Mouse (Mus musculus) Patski (cell line): ENCODE results near the gene Gm13698. TPM values are rescaled to one million over a fixed set of nuclear protein-coding genes. Genes with fewer than 3 reads are reported as not detected.
"Not testable (repeated sequence)": the region's sequence is repeated elsewhere in the genome, so short reads cannot be mapped to it uniquely, and the experiment has no call there.

Source experiments
- ATAC-seq: fragments of 100-300 bp; one replicate; pipeline ENCODE4 v1.8.0; 2021
- CTCF ChIA-PET: fragments of 350-600 bp; sonication (Branson Sonifier 250); formaldehyde crosslinking; loops from one replicate; lab custom pipeline; 2022; ENCODE audit warnings: inconsistent platforms; lab: Charles Lee
- POLR2A ChIA-PET: fragments of 350-600 bp; sonication (Branson Sonifier 250); formaldehyde crosslinking; loops from one replicate; lab custom pipeline; 2022; ENCODE audit warnings: antibody characterized with exemption, inconsistent platforms; lab: Charles Lee
- DNase-seq: peaks from one replicate; pipeline ENCODE4 v3.0.0-alpha.2; 2011; ENCODE audit warnings: low read depth, low spot score
- H3K27me3 ChIP-seq: fragments of 371-371 bp; one replicate; pipeline ENCODE4 v1.5.1; 2021
- CTCF ChIP-seq: fragments of 100-300 bp; IDR thresholded peaks from one replicate; pipeline ENCODE4 v1.5.1; 2021
- in situ Hi-C: fragments of 300-500 bp; cut with MboI; formaldehyde crosslinking; loops from 3 replicates; pipeline ENCODE4 v1.11.1; 2018; ENCODE audit warnings: low pct_unique_long_range_greater_than_20kb, mixed read lengths
- polyA plus RNA-seq: library from polyadenylated mRNA; unstranded; gene quantifications from one replicate; pipeline ENCODE4 v1.2.3, GENCODE M21; 2021

The Gm13698 gene
- polyA plus RNA-seq, 1 experiment from 2014 or later, result 1.3 TPM

DNA sequence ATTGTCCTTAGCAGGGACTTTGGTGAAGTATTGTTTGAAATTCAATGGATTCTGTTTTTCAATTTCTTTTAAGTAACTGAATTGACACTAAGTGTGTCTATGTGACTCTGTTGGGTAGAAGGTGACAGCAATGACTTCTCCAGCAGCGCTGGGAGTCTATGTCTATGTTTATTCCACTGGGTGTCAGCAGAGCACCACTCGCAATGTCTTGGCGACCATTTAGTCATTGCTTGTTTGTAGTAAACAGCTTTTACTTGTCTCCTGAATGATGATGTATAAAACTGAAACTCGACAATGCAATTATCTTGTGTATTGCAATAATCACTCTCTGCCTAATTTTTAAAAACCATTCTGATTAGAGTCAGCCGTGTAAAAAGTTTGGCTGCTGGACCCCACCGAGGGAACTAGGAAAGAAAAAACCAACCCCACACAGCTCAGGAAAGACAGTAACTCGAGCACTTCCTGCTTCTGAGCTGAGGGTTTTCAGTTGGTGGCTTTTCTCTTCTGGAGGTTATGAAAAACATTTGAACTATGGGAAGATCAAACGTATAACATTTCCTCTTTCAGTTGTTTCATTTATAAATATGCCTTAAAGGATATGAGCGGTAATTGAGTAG lies 38.3 kb downstream of the Gm13698 start:
- DNase-seq, ATAC-seq, in situ Hi-C loops, CTCF ChIA-PET, POLR2A ChIA-PET: not testable (repeated sequence)
- peak; percentile 33 for TF ChIP-seq CTCF
- peaks cover 22% of the 10 kb centered on the region for H3K27me3 ChIP-seq

DNA sequence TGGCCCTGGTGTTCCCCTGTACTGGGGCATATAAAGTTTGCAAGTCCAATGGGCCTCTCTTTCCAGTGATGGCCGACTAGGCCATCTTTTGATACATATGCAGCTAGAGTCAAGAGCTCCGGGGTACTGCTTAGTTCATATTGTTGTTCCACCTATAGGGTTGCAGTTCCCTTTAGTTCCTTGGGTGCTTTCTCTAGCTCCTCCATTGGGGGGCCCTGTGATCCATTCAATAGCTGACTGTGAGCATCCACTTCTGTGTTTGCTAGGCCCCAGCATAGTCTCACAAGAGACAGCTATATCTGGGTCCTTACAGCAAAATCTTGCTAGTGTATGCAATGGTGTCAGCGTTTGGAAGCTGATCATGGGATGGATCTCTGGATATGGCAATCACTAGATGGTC lies 39.0 kb downstream of the Gm13698 start:
- in situ Hi-C loops, ATAC-seq, POLR2A ChIA-PET, DNase-seq, CTCF ChIA-PET: not testable (repeated sequence)
- H3K27me3 ChIP-seq, result peaks cover 23% of the 10 kb centered on the region

Other genes starting within 250 kb of the Gm13698 start
- 374 TPM for gene Itgav, start 231.3 kb upstream of the Gm13698 start, polyA plus RNA-seq
- 0.49 TPM for gene Fam171b, start 143.1 kb upstream of the Gm13698 start, polyA plus RNA-seq
- not detected for gene Zswim2, start 14.5 kb upstream of the Gm13698 start, polyA plus RNA-seq
- 1.3 TPM for gene Gm13693, start 5.8 kb downstream of the Gm13698 start, polyA plus RNA-seq
- gene Gm13695, start 11.6 kb downstream of the Gm13698 start, polyA plus RNA-seq, result not detected
- 1.3 TPM for gene Gm13696, start 17.4 kb downstream of the Gm13698 start, polyA plus RNA-seq
- gene Gm13694, start 23.2 kb downstream of the Gm13698 start, polyA plus RNA-seq, result 1.3 TPM
- gene Gm13697, start 29.1 kb downstream of the Gm13698 start, polyA plus RNA-seq, result 1.3 TPM
- 1.3 TPM for gene Gm13691, start 34.9 kb downstream of the Gm13698 start, polyA plus RNA-seq